Comparison of ENCODE assay signal across 15 mouse cellular contexts in genomic region chr2:71037447-71037846, GRCm38 (mm10).
"Had no signal": no experiment of that assay in that cellular context is flagged by ENCODE, and none has a peak within 500 bp of the region (broad histone marks: within the 10 kb centered on the region; RNA-seq: fewer than 3 reads in every experiment).

No protein-coding gene starts in this region.

- H3K27me3 ChIP-seq: intestine, embryonic 15.5 days; limb, embryonic 15.5 days; neural tube, embryonic 15.5 days had no signal

- H3K36me3 ChIP-seq: intestine, embryonic 15.5 days; limb, embryonic 15.5 days; midbrain, embryonic 10.5 days; neural tube, embryonic 15.5 days had no signal

- H3K9ac ChIP-seq: intestine, embryonic 15.5 days; limb, embryonic 15.5 days; liver, embryonic 14.5 days; lung, embryonic 14.5 days; neural tube, embryonic 15.5 days had no signal

- H3K4me3 ChIP-seq: intestine, embryonic 15.5 days; limb, embryonic 15.5 days; midbrain, embryonic 10.5 days; myocyte; neural tube, embryonic 15.5 days had no signal

- H3K27ac ChIP-seq: intestine, embryonic 15.5 days; limb, embryonic 15.5 days; liver, embryonic 14.5 days; midbrain, embryonic 10.5 days; neural tube, embryonic 15.5 days had no signal

- H3K4me2 ChIP-seq: intestine, embryonic 15.5 days; limb, embryonic 15.5 days; lung, embryonic 14.5 days; neural tube, embryonic 15.5 days had no signal

- ATAC-seq: intestine, embryonic 15.5 days had no signal

- DNase-seq: kidney, adult 18-20 months; kidney, postnatal 25 days; layer of hippocampus, postnatal 36 days; lung, embryonic 14.5 days; midbrain, embryonic 14.5 days; right cerebral cortex, adult 18-20 months; right cerebral cortex, postnatal 25 days; thymus, adult 18-20 months; thymus, postnatal 25 days had no signal

- H3K9me3 ChIP-seq: intestine, embryonic 15.5 days; limb, embryonic 15.5 days; midbrain, embryonic 10.5 days; neural tube, embryonic 15.5 days had no signal
